In genomic region chr7:25180512-25180911, GRCm38 (mm10) we compare ENCODE assay signal across 10 mouse cellular contexts. TPM values are rescaled to one million over a fixed set of nuclear protein-coding genes. Genes with fewer than 3 reads are reported as not detected.
DNase-seq lines count a peak whose midpoint lies in the region; ATAC-seq and TF ChIP-seq lines count a peak whose summit lies in the region.
"Had no signal": no experiment of that assay in that cellular context is flagged by ENCODE, and none has a peak within 500 bp of the region (broad histone marks: within the 10 kb centered on the region; RNA-seq: fewer than 3 reads in every experiment).

No protein-coding gene starts in this region.

- peak overlapping the region; percentile 69 for H3K4me3 ChIP-seq in left cerebral cortex, adult 2 months
- H3K4me3 ChIP-seq in forebrain, embryonic 14.5 days (ENCODE audit: low read depth, low read length), result peak overlapping the region; percentile 47
- H3K4me3 ChIP-seq in limb, embryonic 11.5 days (ENCODE audit: low read depth, low read length), result peak overlapping the region; percentile 45; the same call in 1 of the 2 replicates
- peak overlapping the region; percentile 68 for H3K4me3 ChIP-seq in neural tube, embryonic 14.5 days (ENCODE audit: low read depth, low read length)
- H3K4me3 ChIP-seq in intestine, embryonic 15.5 days (replicated peaks), result no peak overlapping the region

- H3K27me3 ChIP-seq in forebrain, embryonic 14.5 days (replicated peaks; ENCODE audit: control insufficient read depth, insufficient read depth, low read length), result peaks cover 29% of the 10 kb centered on the region
- peaks cover 71% of the 10 kb centered on the region for H3K27me3 ChIP-seq in limb, embryonic 11.5 days (ENCODE audit: control insufficient read depth, insufficient read depth, low read length)
- no peaks in the 10 kb centered on the region for H3K27me3 ChIP-seq in neural tube, embryonic 14.5 days (ENCODE audit: control insufficient read depth, insufficient read depth, low read length)
- peaks cover 76% of the 10 kb centered on the region for H3K27me3 ChIP-seq in intestine, embryonic 15.5 days (replicated peaks)

- H3K36me3 ChIP-seq in forebrain, embryonic 14.5 days (ENCODE audit: control insufficient read depth, insufficient read depth, low read length), result no peaks in the 10 kb centered on the region
- H3K36me3 ChIP-seq in limb, embryonic 11.5 days (ENCODE audit: control insufficient read depth, insufficient read depth, low read length), result no peaks in the 10 kb centered on the region
- H3K36me3 ChIP-seq in neural tube, embryonic 14.5 days (ENCODE audit: control insufficient read depth, insufficient read depth, low read length), result no peaks in the 10 kb centered on the region
- H3K36me3 ChIP-seq in intestine, embryonic 15.5 days, result no peaks in the 10 kb centered on the region

- no peak for ATAC-seq in forebrain, embryonic 14.5 days
- no peak for ATAC-seq in limb, embryonic 11.5 days (ENCODE audit: insufficient number of reproducible peaks, low FRiP score, low TSS enrichment, low read depth)
- ATAC-seq in neural tube, embryonic 14.5 days (ENCODE audit: low read depth), result no peak
- ATAC-seq in intestine, embryonic 15.5 days, result no peak

- TF ChIP-seq CTCF in left cerebral cortex, adult 2 months (IDR thresholded peaks at IDR 0.05), result no peak

- peak overlapping the region; percentile 71 for H3K4me2 ChIP-seq in forebrain, embryonic 14.5 days (ENCODE audit: low read length)
- no peak overlapping the region for H3K4me2 ChIP-seq in limb, embryonic 11.5 days (ENCODE audit: low read depth, severe bottlenecking)
- H3K4me2 ChIP-seq in neural tube, embryonic 14.5 days (ENCODE audit: low read depth, low read length), result peak overlapping the region; percentile 61
- H3K4me2 ChIP-seq in intestine, embryonic 15.5 days (replicated peaks), result no peak overlapping the region

- H3K9me3 ChIP-seq in forebrain, embryonic 14.5 days (replicated peaks; ENCODE audit: control insufficient read depth, low read length), result no peaks in the 10 kb centered on the region
- H3K9me3 ChIP-seq in limb, embryonic 11.5 days (ENCODE audit: control insufficient read depth, low read length), result no peaks in the 10 kb centered on the region
- H3K9me3 ChIP-seq in neural tube, embryonic 14.5 days (ENCODE audit: control insufficient read depth, low read length), result no peaks in the 10 kb centered on the region
- H3K9me3 ChIP-seq in intestine, embryonic 15.5 days, result no peaks in the 10 kb centered on the region

- 4% methylated on average over 6 of the region's 6 CpGs for WGBS in forebrain, embryonic 14.5 days
- 6% methylated on average over 6 of the region's 6 CpGs for WGBS in limb, embryonic 11.5 days
- WGBS in neural tube, embryonic 14.5 days, result 4% methylated on average over 6 of the region's 6 CpGs
- WGBS in intestine, embryonic 15.5 days, result 10% methylated on average over 6 of the region's 6 CpGs

- H3K4me1 ChIP-seq in forebrain, embryonic 14.5 days (ENCODE audit: control insufficient read depth, insufficient read depth, low read length), result peaks cover 15% of the 10 kb centered on the region; the same call in 1 of the 2 replicates
- H3K4me1 ChIP-seq in limb, embryonic 11.5 days (ENCODE audit: control insufficient read depth, insufficient read depth, low read length), result peaks cover 11% of the 10 kb centered on the region; the same call in 1 of the 2 replicates
- peaks cover 27% of the 10 kb centered on the region for H3K4me1 ChIP-seq in neural tube, embryonic 14.5 days (ENCODE audit: control insufficient read depth, insufficient read depth, low read length)
- peaks cover 14% of the 10 kb centered on the region for H3K4me1 ChIP-seq in intestine, embryonic 15.5 days (replicated peaks)

- DNase-seq in left cerebral cortex, adult 2 months (ENCODE audit: extremely low spot score in 1 of 2, low spot score in 2 of 2), result no peak
- no peak for DNase-seq in left cerebral cortex, postnatal 10 days (ENCODE audit: extremely low spot score in 1 of 2, low spot score in 2 of 2)
- no peak for DNase-seq in forebrain, embryonic 14.5 days (ENCODE audit: low spot score)
- DNase-seq in limb, embryonic 11.5 days (ENCODE audit: low spot score), result no peak
- no peak for DNase-seq in retina, postnatal 1 day
- DNase-seq in layer of hippocampus, adult 8-10 months (ENCODE audit: low spot score in 2 of 2), result no peak
- DNase-seq: embryo, embryonic 11 days; kidney, postnatal 25 days had no signal

- intact Hi-C loops in left cerebral cortex, adult 2 months (cut with DNase I), result loop anchor here (5.0 kb wide), 1 partner anchor 148 kb away; no protein-coding TSS in a partner anchor
- intact Hi-C loops in left cerebral cortex, postnatal 10 days (cut with DNase I), result no loop called here

- H3K27ac ChIP-seq in left cerebral cortex, adult 2 months, result peak overlapping the region; percentile 95; the same call in 1 of the 2 replicates
- peak overlapping the region; percentile 97; the same call in 1 of the 2 replicates for H3K27ac ChIP-seq in forebrain, embryonic 14.5 days (ENCODE audit: low read depth, low read length)
- no peak overlapping the region for H3K27ac ChIP-seq in limb, embryonic 11.5 days (replicated peaks; ENCODE audit: low read depth, low read length)
- H3K27ac ChIP-seq in neural tube, embryonic 14.5 days (ENCODE audit: low read depth, low read length), result peak overlapping the region; percentile 99
- H3K27ac ChIP-seq in intestine, embryonic 15.5 days, result no peak overlapping the region

- H3K9ac ChIP-seq in forebrain, embryonic 14.5 days (ENCODE audit: low read length), result peak overlapping the region; percentile 83; the same call in 1 of the 2 replicates
- no peak overlapping the region for H3K9ac ChIP-seq in limb, embryonic 11.5 days (ENCODE audit: low read length)
- peak overlapping the region; percentile 96; the same call in 1 of the 2 replicates for H3K9ac ChIP-seq in neural tube, embryonic 14.5 days (replicated peaks; ENCODE audit: low read depth, low read length)
- H3K9ac ChIP-seq in intestine, embryonic 15.5 days, result no peak overlapping the region

RNA-seq across cellular contexts. Expression of gene Pou2f2, which starts 1.0 kb away (rescaled TPM):
- total RNA-seq in left cerebral cortex, adult 2 months (2021), result 10 to 100 TPM; 12.5 to 14.0 TPM
- total RNA-seq in left cerebral cortex, postnatal 10 days (2021), result 10 to 100 TPM; 11.0 to 14.1 TPM
- polyA plus RNA-seq in forebrain, embryonic 14.5 days (2014; fragmentation: Nextera tagmentation; extraction: Ambion mirVana), result 15.5 and 21.1 TPM in 2 replicates
- polyA plus RNA-seq in limb, embryonic 11.5 days (2014; fragmentation: Nextera tagmentation; extraction: Ambion mirVana), result 3.9 and 6.2 TPM in 2 replicates
- polyA plus RNA-seq in neural tube, embryonic 14.5 days (2014; fragmentation: Nextera tagmentation; extraction: Ambion mirVana), result 27.5 and 33.6 TPM in 2 replicates
- total RNA-seq in layer of hippocampus, adult 8-10 months (2022), result 10 to 100 TPM in 3 of 4 experiments, 1 to 10 TPM in 1; 8.9 to 14.3 (median 11.7) TPM
- polyA plus RNA-seq in intestine, embryonic 15.5 days (2015; fragmentation: Nextera tagmentation; extraction: Ambion mirVana), result 1.8 TPM in 2 replicates

RNA-seq across cellular contexts. Expression of gene Dedd2, which starts 39.9 kb away (rescaled TPM):
- 10 to 100 TPM; 23.9 to 26.3 TPM for total RNA-seq in left cerebral cortex, adult 2 months (2021)
- 10 to 100 TPM; 22.7 to 23.8 TPM for total RNA-seq in left cerebral cortex, postnatal 10 days (2021)
- 10.8 and 12.5 TPM in 2 replicates for polyA plus RNA-seq in forebrain, embryonic 14.5 days (2014; fragmentation: Nextera tagmentation; extraction: Ambion mirVana)
- polyA plus RNA-seq in limb, embryonic 11.5 days (2014; fragmentation: Nextera tagmentation; extraction: Ambion mirVana), result 9.9 and 11.0 TPM in 2 replicates
- 14.9 and 15.3 TPM in 2 replicates for polyA plus RNA-seq in neural tube, embryonic 14.5 days (2014; fragmentation: Nextera tagmentation; extraction: Ambion mirVana)
- total RNA-seq in layer of hippocampus, adult 8-10 months (2022), result 10 to 100 TPM; 22.0 to 28.9 (median 26.5) TPM
- polyA plus RNA-seq in intestine, embryonic 15.5 days (2015; fragmentation: Nextera tagmentation; extraction: Ambion mirVana), result 13.2 and 13.5 TPM in 2 replicates

RNA-seq across cellular contexts. Expression of gene Zfp526, which starts 40.7 kb away (rescaled TPM):
- total RNA-seq in left cerebral cortex, adult 2 months (2021), result 10 to 100 TPM; 10.6 to 11.2 TPM
- 1 to 10 TPM; 7.8 to 8.5 TPM for total RNA-seq in left cerebral cortex, postnatal 10 days (2021)
- 2.3 and 2.8 TPM in 2 replicates for polyA plus RNA-seq in forebrain, embryonic 14.5 days (2014; fragmentation: Nextera tagmentation; extraction: Ambion mirVana)
- polyA plus RNA-seq in limb, embryonic 11.5 days (2014; fragmentation: Nextera tagmentation; extraction: Ambion mirVana), result 3.2 and 3.4 TPM in 2 replicates
- polyA plus RNA-seq in neural tube, embryonic 14.5 days (2014; fragmentation: Nextera tagmentation; extraction: Ambion mirVana), result 1.7 and 2.8 TPM in 2 replicates
- total RNA-seq in layer of hippocampus, adult 8-10 months (2022), result 10 to 100 TPM; 11.2 to 12.5 (median 11.7) TPM
- polyA plus RNA-seq in intestine, embryonic 15.5 days (2015; fragmentation: Nextera tagmentation; extraction: Ambion mirVana), result 2.6 and 2.8 TPM in 2 replicates

RNA-seq across cellular contexts. Expression of gene Gsk3a, which starts 57.1 kb away (rescaled TPM):
- 100 to 1,000 TPM; 215 to 220 TPM for total RNA-seq in left cerebral cortex, adult 2 months (2021)
- total RNA-seq in left cerebral cortex, postnatal 10 days (2021), result 100 to 1,000 TPM; 205 TPM
- polyA plus RNA-seq in forebrain, embryonic 14.5 days (2014; fragmentation: Nextera tagmentation; extraction: Ambion mirVana), result 20.2 and 20.5 TPM in 2 replicates
- polyA plus RNA-seq in limb, embryonic 11.5 days (2014; fragmentation: Nextera tagmentation; extraction: Ambion mirVana), result 15.8 and 17.3 TPM in 2 replicates
- 21.5 and 25.1 TPM in 2 replicates for polyA plus RNA-seq in neural tube, embryonic 14.5 days (2014; fragmentation: Nextera tagmentation; extraction: Ambion mirVana)
- total RNA-seq in layer of hippocampus, adult 8-10 months (2022), result 100 to 1,000 TPM; 198 to 216 (median 204) TPM
- polyA plus RNA-seq in intestine, embryonic 15.5 days (2015; fragmentation: Nextera tagmentation; extraction: Ambion mirVana), result 8.0 and 10.3 TPM in 2 replicates

Comparison
In these comparisons a context has a peak if more than half of its experiments do, and no peak if none do; other contexts are left out.
1. H3K27ac ChIP-seq: peak in left cerebral cortex, adult 2 months (single experiment), forebrain, embryonic 14.5 days (single experiment) and neural tube, embryonic 14.5 days (single experiment); none in limb, embryonic 11.5 days (single experiment) and intestine, embryonic 15.5 days (single experiment).
2. H3K4me2 ChIP-seq: peak in forebrain, embryonic 14.5 days (single experiment) and neural tube, embryonic 14.5 days (single experiment); none in limb, embryonic 11.5 days (single experiment) and intestine, embryonic 15.5 days (single experiment).
3. H3K9ac ChIP-seq: peak in forebrain, embryonic 14.5 days (single experiment) and neural tube, embryonic 14.5 days (single experiment); none in limb, embryonic 11.5 days (single experiment) and intestine, embryonic 15.5 days (single experiment).